Mouse (Mus musculus) limb, embryonic 11.5 days (tissue): ENCODE data around the gene Gm3629. TPM values are rescaled to one million over a fixed set of nuclear protein-coding genes. Genes with fewer than 3 reads are reported as not detected.
"Not testable (repeated sequence)": the region's sequence is repeated elsewhere in the genome, so short reads cannot be mapped to it uniquely, and the experiment has no call there.

Experiments used
- ATAC-seq: fragments of 200-750 bp; cut with Nextera tagmentation; 2 replicates; pipeline ENCODE4 v1.8.0; 2017; ENCODE audit warnings: low read depth; ENCODE audit not compliant: insufficient number of reproducible peaks, low FRiP score, low TSS enrichment
- DNase-seq: peaks from one replicate; pipeline ENCODE4 v3.0.0-alpha.2; 2015; ENCODE audit warnings: low spot score
- H3K27ac ChIP-seq: fragments of 300-500 bp; sonication (generic); replicated peaks from 2 replicates; pipeline ENCODE4 v1.5.1; 2014; ENCODE audit warnings: low read depth, mild to moderate bottlenecking, low read length
- H3K27me3 ChIP-seq: fragments of 300-500 bp; sonication (generic); 2 replicates; pipeline ENCODE4 v1.6.1; 2014; ENCODE audit warnings: mild to moderate bottlenecking, low read length, mixed read lengths; ENCODE audit not compliant: control insufficient read depth, insufficient read depth
- H3K36me3 ChIP-seq: fragments of 300-500 bp; sonication (generic); 2 replicates; pipeline ENCODE4 v1.6.1; 2014; ENCODE audit warnings: mild to moderate bottlenecking, low read length, moderate library complexity, mixed read lengths; ENCODE audit not compliant: control insufficient read depth, insufficient read depth
- H3K4me1 ChIP-seq: fragments of 300-500 bp; sonication (generic); 2 replicates; pipeline ENCODE4 v1.6.1; 2014; ENCODE audit warnings: low read length, mixed read lengths; ENCODE audit not compliant: control insufficient read depth, insufficient read depth
- H3K4me2 ChIP-seq: fragments of 300-500 bp; sonication (generic); 2 replicates; pipeline ENCODE4 v1.6.1; 2014; ENCODE audit warnings: low read depth, mild to moderate bottlenecking, moderate library complexity; ENCODE audit not compliant: severe bottlenecking
- H3K4me3 ChIP-seq: fragments of 300-500 bp; sonication (generic); 2 replicates; pipeline ENCODE4 v1.5.1; 2014; ENCODE audit warnings: low read depth, low read length
- H3K9ac ChIP-seq: fragments of 300-500 bp; sonication (generic); 2 replicates; pipeline ENCODE4 v1.6.1; 2014; ENCODE audit warnings: mild to moderate bottlenecking, low read length
- H3K9me3 ChIP-seq: fragments of 300-500 bp; sonication (generic); 2 replicates; pipeline ENCODE4 v1.6.1; 2016; ENCODE audit warnings: low read length; ENCODE audit not compliant: control insufficient read depth
- WGBS: fragments of 180-500 bp; shearing (Covaris S2); extraction: QIAGEN DNeasy Blood & Tissue Kit; methylation state at CpG from one replicate; pipeline ENCODE4 v1.1.7; 2014; 5-methylcytosine and 5-hydroxymethylcytosine counted together
- polyA plus RNA-seq: library from polyadenylated mRNA; unstranded; fragments of >200 nt; fragmentation: Nextera tagmentation; extraction: Ambion mirVana; gene quantifications from 2 replicates; pipeline ENCODE4 v1.2.1, GENCODE M21; 2014

Gene Gm3629
- 0.41 and 0.43 TPM in 2 replicates for polyA plus RNA-seq

DNA sequence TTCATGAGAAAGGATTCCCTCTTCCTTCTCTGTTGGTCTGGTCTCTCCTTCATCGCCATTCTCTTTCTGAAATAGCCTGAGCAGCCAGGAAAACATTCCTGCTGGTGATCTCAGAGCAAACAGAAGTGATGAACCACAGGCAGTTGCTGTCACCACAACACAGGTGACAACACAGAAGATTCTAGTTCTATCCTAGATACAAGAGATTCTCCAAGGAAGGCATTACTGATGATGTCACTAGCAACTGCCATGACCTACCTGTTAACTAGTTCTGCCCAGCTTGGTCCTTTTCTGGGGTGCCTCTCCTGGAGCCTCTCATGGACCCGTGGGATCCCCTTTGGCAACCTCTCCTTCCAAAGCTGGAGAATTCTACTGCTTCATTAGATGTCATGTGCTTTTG is at the start of gene Gm3629:
TSS of gene Gm3629 (minus strand) at position 101 of the 400 bp plus-strand sequence.
- H3K36me3 ChIP-seq, H3K27me3 ChIP-seq, H3K4me2 ChIP-seq, H3K4me1 ChIP-seq, DNase-seq, ATAC-seq, H3K9me3 ChIP-seq, H3K4me3 ChIP-seq, H3K27ac ChIP-seq, H3K9ac ChIP-seq: not testable (repeated sequence)
- 50% methylated on average over 1 of the region's 2 CpGs for WGBS

DNA sequence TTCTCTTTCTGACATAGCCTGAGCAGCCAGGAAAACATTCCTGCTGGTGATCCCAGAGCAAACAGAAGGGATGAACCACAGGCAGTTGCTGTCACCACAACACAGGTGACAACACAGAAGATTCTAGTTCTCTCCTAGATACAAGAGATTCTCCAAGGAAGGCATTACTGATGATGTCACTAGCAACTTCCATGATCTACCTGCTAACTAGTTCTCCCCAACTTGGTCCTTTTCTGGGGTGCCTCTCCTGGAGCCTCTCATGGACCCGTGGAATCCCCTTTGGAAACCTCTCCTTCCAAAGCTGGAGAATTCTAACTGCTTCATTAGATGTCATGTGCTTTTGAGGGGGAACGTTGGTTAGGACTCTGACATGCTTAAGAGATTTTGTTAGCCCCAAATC is 31.9 kb upstream of the Gm3629 start, which contains the start of gene Gm3460:
TSS of gene Gm3460 (minus strand) at position 101 of the 400 bp plus-strand sequence.
- H3K27ac ChIP-seq, H3K9ac ChIP-seq, ATAC-seq, DNase-seq, H3K9me3 ChIP-seq, H3K4me3 ChIP-seq, H3K27me3 ChIP-seq, H3K36me3 ChIP-seq, H3K4me2 ChIP-seq, H3K4me1 ChIP-seq: not testable (repeated sequence)
- 77% methylated on average over 1 of the region's 2 CpGs for WGBS

GRCm38 (mm10) chr14:6606436-6606835 is 16.0 kb upstream of the Gm3629 start:
- not testable (repeated sequence) for H3K9me3 ChIP-seq, ATAC-seq, H3K27me3 ChIP-seq, H3K4me3 ChIP-seq, H3K4me2 ChIP-seq, H3K27ac ChIP-seq, DNase-seq, H3K4me1 ChIP-seq, H3K36me3 ChIP-seq, H3K9ac ChIP-seq
- no CpG with 5 or more reads among the region's 1 CpGs for WGBS

- not testable (repeated sequence) for ATAC-seq
- peak overlapping the region; percentile 20 for H3K4me3 ChIP-seq
Observed at GRCm38 (mm10) chr14:6605004-6605403, 14.6 kb upstream of the Gm3629 start.

GRCm38 (mm10) chr14:6604551-6604950 is 14.1 kb upstream of the Gm3629 start:
- not testable (repeated sequence) for H3K27ac ChIP-seq, ATAC-seq, H3K27me3 ChIP-seq, H3K4me1 ChIP-seq, H3K9me3 ChIP-seq, H3K36me3 ChIP-seq, H3K9ac ChIP-seq
- H3K4me3 ChIP-seq, result peak overlapping the region; percentile 20
- H3K4me2 ChIP-seq, result peak overlapping the region; percentile 37
- peak; percentile 23 for DNase-seq
- 7% methylated on average over 17 of the region's 20 CpGs for WGBS

More at GRCm38 (mm10) chr14:6605004-6605403, 14.6 kb upstream of the Gm3629 start:
- H3K27ac ChIP-seq, H3K9me3 ChIP-seq, H3K4me1 ChIP-seq, H3K9ac ChIP-seq, H3K27me3 ChIP-seq, H3K36me3 ChIP-seq: not testable (repeated sequence)
- DNase-seq, result peak; percentile 61
- peak overlapping the region; percentile 37 for H3K4me2 ChIP-seq
- under 1% methylated on average over 18 of the region's 20 CpGs for WGBS

GRCm38 (mm10) chr14:6537190-6537589 is 53.2 kb downstream of the Gm3629 start, which contains the start of gene Gm8356:
Gene Gm8356, minus strand, starts transcription at chr14:6537290.
- not testable (repeated sequence) for H3K36me3 ChIP-seq, H3K4me3 ChIP-seq, DNase-seq, H3K4me1 ChIP-seq, H3K27me3 ChIP-seq, H3K4me2 ChIP-seq, H3K27ac ChIP-seq, H3K9me3 ChIP-seq, ATAC-seq, H3K9ac ChIP-seq
- WGBS, result no CpG with 5 or more reads among the region's 2 CpGs

Other genes starting within 250 kb of the Gm3629 start
- gene Gm3618, start 246.9 kb downstream of the Gm3629 start, polyA plus RNA-seq, result not detected in 2 replicates
- not detected in 2 replicates for gene Gm16440, start 200.3 kb downstream of the Gm3629 start, polyA plus RNA-seq
- gene Gm3591, start 178.1 kb downstream of the Gm3629 start, polyA plus RNA-seq, result 0.60 and 1.9 TPM in 2 replicates
- gene Gm3594, start 146.0 kb downstream of the Gm3629 start, polyA plus RNA-seq, result not detected in 2 replicates
- not detected in 2 replicates for gene Gm8356, start 53.3 kb downstream of the Gm3629 start, polyA plus RNA-seq
- gene Gm3460, start 31.8 kb upstream of the Gm3629 start, polyA plus RNA-seq, result not detected in 2 replicates
- not detected in 2 replicates for gene Gm10251, start 93.6 kb upstream of the Gm3629 start, polyA plus RNA-seq
- not detected in 2 replicates for gene Gm8050, start 129.6 kb upstream of the Gm3629 start, polyA plus RNA-seq
- gene Gm3636, start 151.7 kb upstream of the Gm3629 start, polyA plus RNA-seq, result 5.1 and 5.3 TPM in 2 replicates
- gene Gm8362, start 183.8 kb upstream of the Gm3629 start, polyA plus RNA-seq, result not detected in 2 replicates
- gene Gm3642, start 249.7 kb upstream of the Gm3629 start, polyA plus RNA-seq, result not detected in 2 replicates